Mouse (Mus musculus): ENCODE measurements around the gene Msi2.

Gene Msi2

GRCm38 (mm10) chr11:88406408-88406915 lies 311.9 kb downstream of the Msi2 start:
- DNase-seq (ENCODE audit: low read depth, low spot score), result no peak

- no peak for DNase-seq (ENCODE audit: low read depth, low spot score)
Observed at GRCm38 (mm10) chr11:88404816-88405613, 313.3 kb downstream of the Msi2 start.

- no peak for DNase-seq (ENCODE audit: low read depth, low spot score)
Observed at GRCm38 (mm10) chr11:88404247-88404677, 314.1 kb downstream of the Msi2 start.

- DNase-seq (ENCODE audit: low read depth, low spot score), result no peak
Observed at GRCm38 (mm10) chr11:88402290-88402689, 316.0 kb downstream of the Msi2 start.

GRCm38 (mm10) chr11:88401333-88401732 lies 317.0 kb downstream of the Msi2 start:
- DNase-seq (ENCODE audit: low read depth, low spot score), result no peak

- no peak for DNase-seq (ENCODE audit: low read depth, low spot score)
Observed at GRCm38 (mm10) chr11:88400926-88401325, 317.4 kb downstream of the Msi2 start.

- no peak for DNase-seq (ENCODE audit: low read depth, low spot score)
Observed at GRCm38 (mm10) chr11:88400235-88400634, 318.1 kb downstream of the Msi2 start.

GRCm38 (mm10) chr11:88399431-88399830 lies 318.9 kb downstream of the Msi2 start:
- DNase-seq (ENCODE audit: low read depth, low spot score), result no peak

GRCm38 (mm10) chr11:88399028-88399427 lies 319.3 kb downstream of the Msi2 start:
- no peak for DNase-seq (ENCODE audit: low read depth, low spot score)

GRCm38 (mm10) chr11:88395076-88395990 lies 323.0 kb downstream of the Msi2 start:
- DNase-seq (ENCODE audit: low read depth, low spot score), result no peak

GRCm38 (mm10) chr11:88394341-88395075 lies 323.8 kb downstream of the Msi2 start:
- DNase-seq (ENCODE audit: low read depth, low spot score), result no peak

- DNase-seq (ENCODE audit: low read depth, low spot score), result no peak
Observed at GRCm38 (mm10) chr11:88392715-88393114, 325.6 kb downstream of the Msi2 start.

- no peak for DNase-seq (ENCODE audit: low read depth, low spot score)
Observed at GRCm38 (mm10) chr11:88391181-88391814, 327.0 kb downstream of the Msi2 start.

- DNase-seq (ENCODE audit: low read depth, low spot score), result no peak
Observed at GRCm38 (mm10) chr11:88389530-88389929, 328.8 kb downstream of the Msi2 start.

- no peak for DNase-seq (ENCODE audit: low read depth, low spot score)
Observed at GRCm38 (mm10) chr11:88386916-88387315, 331.4 kb downstream of the Msi2 start.

GRCm38 (mm10) chr11:88382449-88382848 lies 335.9 kb downstream of the Msi2 start:
- no peak for DNase-seq (ENCODE audit: low read depth, low spot score)

- no peak for DNase-seq (ENCODE audit: low read depth, low spot score)
Observed at GRCm38 (mm10) chr11:88381145-88381909, 337.0 kb downstream of the Msi2 start.

- no peak for DNase-seq (ENCODE audit: low read depth, low spot score)
Observed at GRCm38 (mm10) chr11:88379635-88380034, 338.7 kb downstream of the Msi2 start.

GRCm38 (mm10) chr11:88378686-88379339 lies 339.5 kb downstream of the Msi2 start:
- DNase-seq (ENCODE audit: low read depth, low spot score), result no peak

- no peak for DNase-seq (ENCODE audit: low read depth, low spot score)
Observed at GRCm38 (mm10) chr11:88372589-88372988, 345.7 kb downstream of the Msi2 start.

All from WW6 (cell line).